Mouse (Mus musculus) heart, embryonic 13.5 days (tissue): ENCODE measurements at regions not wholly inside any gene's neighbourhood (a gene's known extent, or its start where the extent isn't known, plus 50 kb on each side); places are given as distances from the start of the nearest gene placed in this dataset.
A peak's percentile ranks its signal among the peaks of the same experiment; 100 is the strongest.

ENCODE experiments used
- ATAC-seq: fragments of 200-750 bp; cut with Nextera tagmentation; 2 replicates; pipeline ENCODE4 v1.8.0; 2017; ENCODE audit warnings: moderate TSS enrichment; ENCODE audit not compliant: insufficient number of reproducible peaks, low FRiP score, low TSS enrichment; ENCODE audit errors: extremely low read depth
- H3K27ac ChIP-seq: fragments of 300-500 bp; sonication (generic); replicated peaks from 2 replicates; pipeline ENCODE4 v1.5.1; 2015; ENCODE audit warnings: moderate library complexity, mild to moderate bottlenecking, inconsistent platforms
- H3K27me3 ChIP-seq: fragments of 300-500 bp; sonication (generic); replicated peaks from 2 replicates; pipeline ENCODE4 v1.6.1; 2015; ENCODE audit warnings: mild to moderate bottlenecking, inconsistent platforms
- H3K36me3 ChIP-seq: fragments of 300-500 bp; sonication (generic); 2 replicates; pipeline ENCODE4 v1.6.1; 2015; ENCODE audit warnings: mild to moderate bottlenecking, inconsistent platforms
- H3K4me1 ChIP-seq: fragments of 300-500 bp; sonication (generic); 2 replicates; pipeline ENCODE4 v1.6.1; 2015; ENCODE audit warnings: inconsistent platforms
- H3K4me2 ChIP-seq: fragments of 300-500 bp; sonication (generic); 2 replicates; pipeline ENCODE4 v1.6.1; 2015; ENCODE audit warnings: inconsistent platforms, mild to moderate bottlenecking, moderate library complexity
- H3K4me3 ChIP-seq: fragments of 300-500 bp; sonication (generic); 2 replicates; pipeline ENCODE4 v1.5.1; 2015; ENCODE audit warnings: moderate library complexity, mild to moderate bottlenecking, inconsistent platforms
- H3K9ac ChIP-seq: fragments of 300-500 bp; sonication (generic); 2 replicates; pipeline ENCODE4 v1.6.1; 2015; ENCODE audit warnings: inconsistent platforms, mild to moderate bottlenecking, moderate library complexity
- H3K9me3 ChIP-seq: fragments of 300-500 bp; sonication (generic); 2 replicates; pipeline ENCODE4 v1.6.1; 2016; ENCODE audit warnings: inconsistent platforms
- WGBS: fragments of 180-500 bp; shearing (Covaris S2); methylation state at CpG from one replicate; pipeline ENCODE4 v1.1.7; 2015; ENCODE audit warnings: mixed read lengths; 5-methylcytosine and 5-hydroxymethylcytosine counted together

DNA sequence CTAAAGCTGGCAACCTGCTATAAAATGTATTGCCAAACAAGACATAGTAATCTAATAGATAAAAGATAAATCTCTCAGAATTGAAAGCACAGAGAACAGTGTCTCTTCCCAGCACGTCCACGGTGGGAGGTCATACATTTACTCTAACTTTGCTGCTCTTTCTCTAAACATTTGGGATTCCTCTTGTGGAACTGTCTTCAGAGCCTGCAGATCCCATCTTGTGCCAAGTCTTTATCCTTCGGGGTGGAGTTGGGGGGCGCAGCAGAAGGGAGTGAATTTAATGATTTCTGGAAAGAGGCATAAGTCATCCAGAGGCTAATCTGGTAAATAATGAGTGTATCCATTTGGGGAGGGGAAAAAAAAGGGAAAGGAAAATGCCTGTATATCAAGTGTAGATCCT lies 65.2 kb upstream of the Lifr start:
- Histone ChIP-seq H3K4me2 (no peak overlapping the region), H3K9me3 (no peaks in the 10 kb centered on the region), H3K4me3 (no peak overlapping the region), H3K9ac (no peak overlapping the region), H3K36me3 (no peaks in the 10 kb centered on the region), H3K4me1 (peaks cover 9% of the 10 kb centered on the region), H3K27me3 (0 out of 2 replicates have a peak, but pooled peaks cover 4% of the 10 kb centered on the region), H3K27ac (no peak overlapping the region)
- ATAC-seq: no peak
- WGBS: 60% methylated on average over 4 of the region's 4 CpGs

GRCm38 (mm10) chr15:7031297-7032043 lies 58.9 kb upstream of the Lifr start:
- H3K9ac ChIP-seq: no peak overlapping the region
- H3K4me2 ChIP-seq: peak overlapping the region; percentile 28
- H3K36me3 ChIP-seq: no peaks in the 10 kb centered on the region
- WGBS: 42% methylated on average over 6 of the region's 6 CpGs
- H3K9me3 ChIP-seq: no peaks in the 10 kb centered on the region
- peak overlapping the region; percentile 45; the same call in 1 of the 2 replicates for H3K27ac ChIP-seq
- peaks cover 16% of the 10 kb centered on the region for H3K4me1 ChIP-seq
- H3K4me3 ChIP-seq: no peak overlapping the region
- ATAC-seq: no peak
- 0 out of 2 replicates have a peak, but pooled peaks cover 4% of the 10 kb centered on the region for H3K27me3 ChIP-seq

DNA sequence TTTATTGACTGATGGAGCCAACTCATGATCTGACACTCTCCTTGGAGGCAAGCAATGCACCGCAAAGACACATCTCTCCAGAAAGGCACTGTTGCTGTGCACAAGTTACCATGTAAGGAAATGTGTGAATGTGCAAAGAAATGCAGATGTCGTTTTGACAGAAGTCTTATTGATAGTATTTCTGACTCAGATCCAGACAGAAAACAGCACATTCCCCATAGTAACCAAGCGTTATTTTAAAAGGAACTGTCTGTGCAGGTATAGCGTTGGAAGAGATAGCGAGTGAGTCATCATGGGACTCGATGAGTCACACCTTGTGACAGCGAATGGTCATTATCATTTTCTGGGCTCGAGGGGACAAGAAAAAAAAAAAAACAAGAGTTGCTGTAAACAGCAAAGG lies 52.9 kb upstream of the Lifr start:
- Histone ChIP-seq H3K9ac (no peak overlapping the region), H3K36me3 (no peaks in the 10 kb centered on the region), H3K27ac (no peak overlapping the region), H3K4me1 (peaks cover 16% of the 10 kb centered on the region), H3K4me3 (no peak overlapping the region), H3K4me2 (no peak overlapping the region), H3K9me3 (no peaks in the 10 kb centered on the region), H3K27me3 (no peaks in the 10 kb centered on the region; the same call in 1 of the 2 replicates)
- no peak for ATAC-seq
- WGBS: 41% methylated on average over 8 of the region's 8 CpGs

DNA sequence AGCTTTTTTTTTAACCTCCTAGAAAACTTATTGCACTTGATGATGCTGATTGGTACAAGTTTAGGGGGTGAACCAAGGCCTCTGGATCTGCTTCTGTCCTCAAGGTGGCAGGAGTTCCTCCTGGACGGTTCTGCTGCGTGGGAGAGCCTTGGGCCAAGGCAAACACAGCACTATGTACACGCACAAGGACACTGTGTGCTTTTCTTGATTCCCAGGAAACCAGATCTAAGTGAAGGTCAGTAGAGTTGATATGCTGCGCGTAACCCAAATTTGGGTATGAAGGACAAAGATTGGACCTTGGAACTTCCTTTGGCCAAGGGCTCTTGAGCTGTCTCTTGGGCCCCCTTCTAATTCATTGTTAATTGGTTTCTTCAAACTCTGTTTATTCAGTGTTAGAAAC lies 51.3 kb upstream of the Lifr start:
- Histone ChIP-seq H3K4me2 (no peak overlapping the region), H3K36me3 (no peaks in the 10 kb centered on the region), H3K4me3 (no peak overlapping the region), H3K9ac (no peak overlapping the region), H3K27me3 (no peaks in the 10 kb centered on the region; the same call in none of the 2 replicates), H3K9me3 (no peaks in the 10 kb centered on the region), H3K27ac (no peak overlapping the region), H3K4me1 (peaks cover 15% of the 10 kb centered on the region)
- WGBS: 82% methylated on average over 5 of the region's 5 CpGs
- no peak for ATAC-seq

DNA sequence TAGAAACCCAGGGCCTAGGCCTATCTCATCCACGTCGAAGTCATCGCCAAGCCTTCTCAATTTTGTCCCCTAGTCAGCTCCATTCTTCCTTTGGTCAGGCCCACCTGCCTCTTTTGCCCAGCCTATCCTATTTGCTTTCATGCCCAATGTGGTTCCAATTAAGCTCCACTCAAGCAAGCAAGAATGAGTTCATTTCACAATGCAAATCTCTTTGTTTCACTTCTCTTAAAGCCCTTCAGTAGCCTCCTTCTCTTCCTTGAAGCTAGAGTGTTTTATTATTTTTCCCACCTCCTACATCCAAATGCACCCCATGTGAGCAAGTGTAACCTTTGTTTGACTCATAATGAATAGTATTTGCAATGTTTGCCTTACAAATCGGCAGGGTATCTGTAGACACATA lies 50.6 kb upstream of the Lifr start:
- Histone ChIP-seq H3K4me1 (peaks cover 21% of the 10 kb centered on the region), H3K27ac (no peak overlapping the region), H3K4me3 (no peak overlapping the region), H3K9me3 (no peaks in the 10 kb centered on the region), H3K9ac (no peak overlapping the region), H3K36me3 (no peaks in the 10 kb centered on the region), H3K27me3 (no peaks in the 10 kb centered on the region; the same call in none of the 2 replicates), H3K4me2 (no peak overlapping the region)
- 92% methylated on average over 4 of the region's 4 CpGs for WGBS
- ATAC-seq: no peak
